Mouse (Mus musculus) CD4-positive, CD25-positive, alpha-beta regulatory T cell, adult 9 weeks (primary cell): ENCODE measurements around the gene Stim1. TPM values are rescaled to one million over a fixed set of nuclear protein-coding genes. Genes with fewer than 3 reads are reported as not detected.

ENCODE experiments used
- polyA plus RNA-seq: library from polyadenylated mRNA; unstranded; fragments of 100-300 nt; shearing (Covaris generic); gene quantifications from one replicate; pipeline ENCODE4 v1.2.1, GENCODE M21; 2017

Gene Stim1
- 91.4 TPM for polyA plus RNA-seq

GRCm38 (mm10) chr7:102267601-102268394 lies at the start of gene Stim1:
Stim1 (plus strand) TSS chr7:102267806.

DNA sequence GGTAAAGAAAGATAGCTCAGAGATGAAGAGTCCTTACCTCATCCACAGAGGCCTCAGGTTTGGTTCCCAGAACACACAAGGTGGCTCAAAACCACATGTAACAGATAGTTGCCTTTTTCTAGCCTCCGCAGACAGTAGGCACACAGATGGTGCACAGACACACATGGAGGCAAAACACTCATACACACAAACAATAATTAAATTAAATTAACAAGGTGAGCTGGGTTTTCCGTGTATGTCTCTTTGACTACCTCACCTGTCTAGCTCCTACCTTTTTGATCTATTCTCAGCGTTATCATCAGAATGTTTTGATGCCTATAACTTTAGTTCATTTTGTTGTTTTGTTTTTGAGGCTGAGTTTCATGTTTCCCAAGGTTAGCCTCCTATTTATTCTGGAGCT lies 11.7 kb upstream of the Stim1 start, which contains the start of gene Rhog:
TSS of gene Rhog (minus strand) at position 101 of the 400 bp plus-strand sequence.

DNA sequence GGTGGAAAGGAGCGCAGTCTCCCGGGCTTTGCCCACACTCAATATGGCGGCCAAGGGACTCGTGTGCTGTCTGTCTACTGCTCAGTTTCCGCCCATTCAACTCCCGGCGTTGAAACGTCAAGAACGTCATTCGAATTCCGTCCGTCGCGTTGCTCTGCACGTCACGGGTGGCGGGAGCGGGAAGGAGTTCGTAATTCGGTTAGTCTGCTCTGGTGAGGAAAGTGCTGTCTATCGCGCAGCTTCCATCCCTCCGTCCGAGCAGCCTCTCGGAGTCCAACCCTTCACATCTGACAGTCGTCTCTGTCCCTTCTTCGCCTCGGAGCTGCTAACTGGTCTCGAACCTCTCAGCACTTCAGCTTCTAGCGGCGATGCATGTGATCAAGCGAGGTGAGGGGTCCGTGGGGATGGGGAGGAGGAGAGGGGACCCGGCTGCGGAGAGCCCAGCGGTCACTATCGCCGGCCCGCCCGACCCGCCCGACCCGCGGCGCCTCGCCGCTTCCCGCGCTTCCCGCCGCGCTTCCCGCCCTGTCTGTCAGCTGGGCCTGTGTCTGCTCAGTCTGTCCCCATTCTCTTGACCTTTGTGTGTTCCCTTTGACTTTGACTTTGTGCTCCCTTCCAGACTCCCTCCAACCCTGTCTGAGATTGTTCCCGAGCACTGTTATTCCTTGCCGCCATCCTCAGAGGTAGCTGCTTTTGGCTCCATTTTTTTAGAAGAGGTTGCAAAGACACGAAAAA lies 174.2 kb downstream of the Stim1 start, which contains the start of gene Rrm1:
TSS of gene Rrm1 (plus strand) at position 39 of the 735 bp plus-strand sequence.

GRCm38 (mm10) chr7:102481579-102481978 lies 214.0 kb downstream of the Stim1 start, which contains the start of gene Olfr543:
Olfr543 (minus strand) TSS chr7:102481679.

Other genes starting within 250 kb of the Stim1 start
- 4.6 TPM for gene Il18bp, start 249.1 kb upstream of the Stim1 start, polyA plus RNA-seq
- gene Rnf121, start 202.3 kb upstream of the Stim1 start, polyA plus RNA-seq, result 27.3 TPM
- gene Xndc1, start 202.3 kb upstream of the Stim1 start, polyA plus RNA-seq, result 29.3 TPM
- 1.1 TPM for gene Xntrpc, start 202.1 kb upstream of the Stim1 start, polyA plus RNA-seq
- not detected for gene Trpc2, start 184.7 kb upstream of the Stim1 start, polyA plus RNA-seq
- not detected for gene Art1, start 166.1 kb upstream of the Stim1 start, polyA plus RNA-seq
- 0.66 TPM for gene Art5, start 158.3 kb upstream of the Stim1 start, polyA plus RNA-seq
- not detected for gene Chrna10, start 151.0 kb upstream of the Stim1 start, polyA plus RNA-seq
- 19.9 TPM for gene Nup98, start 57.6 kb upstream of the Stim1 start, polyA plus RNA-seq
- 51.5 TPM for gene Pgap2, start 57.6 kb upstream of the Stim1 start, polyA plus RNA-seq
- 314 TPM for gene Rhog, start 11.8 kb upstream of the Stim1 start, polyA plus RNA-seq
- gene Rrm1, start 173.9 kb downstream of the Stim1 start, polyA plus RNA-seq, result 42.2 TPM
- not detected for gene Olfr543, start 213.9 kb downstream of the Stim1 start, polyA plus RNA-seq
- gene Olfr544, start 220.5 kb downstream of the Stim1 start, polyA plus RNA-seq, result 0.09 TPM
- gene Olfr545, start 231.8 kb downstream of the Stim1 start, polyA plus RNA-seq, result not detected